9 mouse cellular contexts compared by ENCODE assay signal in genomic region chr4:136648922-136649479, GRCm38 (mm10). TPM values are rescaled to one million over a fixed set of nuclear protein-coding genes. Genes with fewer than 3 reads are reported as not detected.
DNase-seq lines count a peak whose midpoint lies in the region; ATAC-seq and TF ChIP-seq lines count a peak whose summit lies in the region.
"Had no signal": no experiment of that assay in that cellular context is flagged by ENCODE, and none has a peak within 500 bp of the region (broad histone marks: within the 10 kb centered on the region; RNA-seq: fewer than 3 reads in every experiment).

No protein-coding gene starts in this region.

- DNase-seq in brain, embryonic 14.5 days (ENCODE audit: low read depth) = peak; percentile 80
- peak; percentile 92 for DNase-seq in forebrain, embryonic 11.5 days (ENCODE audit: low spot score)
- peak; percentile 32 for DNase-seq in heart, postnatal 0 days (ENCODE audit: low spot score)
- DNase-seq in large intestine, adult 2 months (ENCODE audit: low read depth, low spot score) = peak; percentile 56
- peak; percentile 43 to 69 for DNase-seq in lung, adult 18-20 months
- DNase-seq in ovary, postnatal 36 days (ENCODE audit: low spot score) = peak; percentile 73
- DNase-seq in thymus, postnatal 14 days = peak; percentile 84

- H3K4me2 ChIP-seq in forebrain, embryonic 11.5 days (ENCODE audit: low read depth, low read length, severe bottlenecking) = peak overlapping the region; percentile 15; the same call in 1 of the 2 replicates
- peak overlapping the region; percentile 28 for H3K4me2 ChIP-seq in heart, postnatal 0 days (ENCODE audit: low read depth, low read length)

- H3K36me3 ChIP-seq in E14TG2a.4 (ENCODE audit: insufficient read depth, low read length) = no peaks in the 10 kb centered on the region
- no peaks in the 10 kb centered on the region; the same call in 1 of the 2 replicates for H3K36me3 ChIP-seq in forebrain, embryonic 11.5 days (ENCODE audit: control insufficient read depth, insufficient read depth, low read length)
- H3K36me3 ChIP-seq in heart, postnatal 0 days (replicated peaks; ENCODE audit: control insufficient read depth, insufficient read depth, low read length) = no peaks in the 10 kb centered on the region

- no peak overlapping the region for H3K27ac ChIP-seq in forebrain, embryonic 11.5 days (ENCODE audit: low read depth, low read length)
- H3K27ac ChIP-seq in heart, postnatal 0 days (ENCODE audit: low read depth) = no peak overlapping the region

- H3K4me1 ChIP-seq in E14TG2a.4 (replicated peaks; ENCODE audit: low read depth, low read length) = peaks cover 16% of the 10 kb centered on the region
- peaks cover 16% of the 10 kb centered on the region; the same call in 1 of the 2 replicates for H3K4me1 ChIP-seq in forebrain, embryonic 11.5 days (replicated peaks; ENCODE audit: control insufficient read depth, insufficient read depth, low read length)
- peaks cover 17% of the 10 kb centered on the region for H3K4me1 ChIP-seq in heart, postnatal 0 days (ENCODE audit: control insufficient read depth, insufficient read depth)

- peak; percentile 44 for ATAC-seq in forebrain, embryonic 11.5 days (replicated peaks; ENCODE audit: low FRiP score)
- 0 out of 2 replicates have a peak, but pooled peaks have one; percentile 7 for ATAC-seq in heart, postnatal 0 days (ENCODE audit: insufficient read depth, low read depth)

- peaks cover 13% of the 10 kb centered on the region for H3K27me3 ChIP-seq in E14TG2a.4 (ENCODE audit: insufficient read depth, low read length)
- no peaks in the 10 kb centered on the region for H3K27me3 ChIP-seq in forebrain, embryonic 11.5 days (ENCODE audit: control insufficient read depth, insufficient read depth, low read length)
- peaks cover 60% of the 10 kb centered on the region for H3K27me3 ChIP-seq in heart, postnatal 0 days (ENCODE audit: control insufficient read depth, insufficient read depth, low read length)

- H3K9me3 ChIP-seq in E14TG2a.4 (ENCODE audit: low read length) = peaks cover 6% of the 10 kb centered on the region; the same call in 1 of the 2 replicates
- H3K9me3 ChIP-seq in forebrain, embryonic 11.5 days (ENCODE audit: control insufficient read depth, low read length) = peaks cover 2% of the 10 kb centered on the region; the same call in 1 of the 2 replicates
- H3K9me3 ChIP-seq in heart, postnatal 0 days (replicated peaks; ENCODE audit: control insufficient read depth, low read length) = peaks cover 11% of the 10 kb centered on the region; the same call in 1 of the 2 replicates

- H3K9ac ChIP-seq in forebrain, embryonic 11.5 days (ENCODE audit: low read length) = no peak overlapping the region
- no peak overlapping the region for H3K9ac ChIP-seq in heart, postnatal 0 days (replicated peaks; ENCODE audit: low read depth, low read length)

- no peak for TF ChIP-seq POLR2A in brain, embryonic 14.5 days (IDR thresholded peaks at IDR 0.05; ENCODE audit: borderline replicate concordance, extremely low read depth, insufficient read depth, insufficient read length, poor library complexity, severe bottlenecking)

- WGBS in forebrain, embryonic 11.5 days = 15% methylated on average over 11 of the region's 11 CpGs
- 13% methylated on average over 11 of the region's 11 CpGs for WGBS in heart, postnatal 0 days
- WGBS in large intestine, adult 2 months = 14% methylated on average over 11 of the region's 11 CpGs

- no peak for TF ChIP-seq EP300 in heart, postnatal 0 days (IDR thresholded peaks at IDR 0.05; ENCODE audit: low read depth)

- H3K4me3 ChIP-seq in E14TG2a.4 (replicated peaks; ENCODE audit: low read length) = no peak overlapping the region; the same call in 1 of the 2 replicates
- no peak overlapping the region for H3K4me3 ChIP-seq in forebrain, embryonic 11.5 days (ENCODE audit: low read depth, low read length)
- no peak overlapping the region for H3K4me3 ChIP-seq in heart, postnatal 0 days (ENCODE audit: low read depth, low read length)

- peak; percentile 98 for TF ChIP-seq CTCF in E14TG2a.4 (conservative IDR thresholded peaks at IDR 0.05; ENCODE audit: low read length)
- peak; percentile 94 for TF ChIP-seq CTCF in brain, embryonic 14.5 days (IDR thresholded peaks at IDR 0.05; ENCODE audit: borderline replicate concordance, extremely low read depth, insufficient read depth, insufficient read length)
- peak; percentile 98 for TF ChIP-seq CTCF in heart, postnatal 0 days (IDR thresholded peaks at IDR 0.05; ENCODE audit: low read depth)

RNA-seq across cellular contexts. Expression of gene Lactbl1, which starts 26.6 kb away (rescaled TPM):
- 0.06 and 0.08 TPM in 2 replicates for polyA plus RNA-seq in brain, embryonic 14.5 days (2012; rRNA removed)
- not detected in 2 replicates for polyA plus RNA-seq in forebrain, embryonic 11.5 days (2014; fragmentation: Nextera tagmentation; extraction: Ambion mirVana)
- total RNA-seq in heart, postnatal 0 days (2014; rRNA removed; ENCODE audit: low replicate concordance) = not detected in 2 replicates
- polyA plus RNA-seq in heart, postnatal 0 days (2015; fragmentation: Nextera tagmentation; extraction: Ambion mirVana) = not detected in 2 replicates
- polyA plus RNA-seq in large intestine, adult 2 months (2012; rRNA removed) = 0.07 TPM in 1 of 2 replicates, not detected in the other
- polyA plus RNA-seq: liver, embryonic 16.5 days had no signal

RNA-seq across cellular contexts. Expression of gene Tex46, which starts 38.8 kb away (rescaled TPM):
- not detected in 2 replicates for polyA plus RNA-seq in brain, embryonic 14.5 days (2012; rRNA removed)
- not detected in 2 replicates for polyA plus RNA-seq in forebrain, embryonic 11.5 days (2014; fragmentation: Nextera tagmentation; extraction: Ambion mirVana)
- not detected in 2 replicates for total RNA-seq in heart, postnatal 0 days (2014; rRNA removed; ENCODE audit: low replicate concordance)
- polyA plus RNA-seq in heart, postnatal 0 days (2015; fragmentation: Nextera tagmentation; extraction: Ambion mirVana) = not detected in 2 replicates
- polyA plus RNA-seq in large intestine, adult 2 months (2012; rRNA removed) = not detected in 2 replicates
- polyA plus RNA-seq: liver, embryonic 16.5 days had no signal

RNA-seq across cellular contexts. Expression of gene Kdm1a, which starts 46.5 kb away (rescaled TPM):
- 203 TPM in 2 replicates for polyA plus RNA-seq in brain, embryonic 14.5 days (2012; rRNA removed)
- polyA plus RNA-seq in forebrain, embryonic 11.5 days (2014; fragmentation: Nextera tagmentation; extraction: Ambion mirVana) = 88.6 and 98.6 TPM in 2 replicates
- 48.2 and 57.0 TPM in 2 replicates for total RNA-seq in heart, postnatal 0 days (2014; rRNA removed; ENCODE audit: low replicate concordance)
- polyA plus RNA-seq in heart, postnatal 0 days (2015; fragmentation: Nextera tagmentation; extraction: Ambion mirVana) = 15.2 and 17.0 TPM in 2 replicates
- 23.9 and 26.0 TPM in 2 replicates for polyA plus RNA-seq in large intestine, adult 2 months (2012; rRNA removed)

Comparison
In these comparisons a context has a peak if more than half of its experiments do, and no peak if none do; other contexts are left out.
1. DNase-seq: peak in every context shown above with its lines; median percentile 92 in forebrain, embryonic 11.5 days; 84 in thymus, postnatal 14 days; 80 in brain, embryonic 14.5 days; 73 in ovary, postnatal 36 days; 56 in large intestine, adult 2 months; 56 in lung, adult 18-20 months; 32 in heart, postnatal 0 days.